Mouse (Mus musculus): ENCODE data around the gene Ghr. TPM values are rescaled to one million over a fixed set of nuclear protein-coding genes. Genes with fewer than 3 reads are reported as not detected.

Ghr gene
- total RNA-seq, 2 experiments from 2014 or later = 92.4 to 171 TPM

DNA sequence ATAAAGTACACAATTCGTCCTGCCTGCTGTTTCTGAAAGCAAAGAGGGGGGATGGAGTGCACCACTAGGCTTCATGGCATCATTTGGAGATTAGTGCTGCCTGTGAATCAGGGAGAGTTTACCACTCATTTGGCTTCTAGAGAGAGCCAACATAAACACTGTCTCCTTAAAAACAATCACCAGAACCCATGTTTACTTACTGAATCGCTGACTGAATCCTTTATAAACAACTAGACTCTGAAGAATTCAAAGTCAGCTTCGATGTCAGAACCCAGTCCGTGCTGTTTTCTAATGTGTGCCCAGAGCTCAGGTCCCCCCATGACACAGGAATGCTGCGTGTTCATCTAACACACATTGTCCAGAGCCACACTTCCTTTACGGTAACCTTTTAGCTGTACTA lies 201.9 kb downstream of the Ghr start:
- DNase-seq = no peak

DNA sequence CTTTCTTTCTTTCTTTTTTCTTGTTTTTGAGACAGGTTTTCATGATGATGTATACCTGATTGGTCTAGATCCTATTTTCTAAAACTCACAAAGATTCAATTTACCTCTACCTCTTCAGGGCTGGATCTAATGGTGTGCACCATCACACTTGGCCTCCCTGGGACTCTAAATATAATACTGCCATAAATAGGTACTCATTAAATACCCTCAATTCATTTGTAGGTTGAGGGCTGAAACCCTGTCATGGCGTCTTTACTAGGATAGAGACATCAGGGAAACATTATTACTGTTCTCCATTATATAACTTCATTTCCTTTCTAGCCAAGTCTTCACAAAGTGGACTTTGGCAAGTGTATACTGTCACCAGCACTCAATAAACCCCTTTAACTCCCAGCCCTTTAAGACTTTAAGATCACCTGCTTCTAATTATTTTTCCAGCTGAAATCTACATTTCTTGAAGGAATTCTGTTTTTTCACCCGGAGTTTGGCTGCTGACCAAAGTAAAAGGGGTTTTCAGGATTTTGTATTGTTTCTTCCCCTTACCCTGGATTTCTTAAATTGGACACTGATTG lies 214.9 kb downstream of the Ghr start:
- DNase-seq = no peak

DNA sequence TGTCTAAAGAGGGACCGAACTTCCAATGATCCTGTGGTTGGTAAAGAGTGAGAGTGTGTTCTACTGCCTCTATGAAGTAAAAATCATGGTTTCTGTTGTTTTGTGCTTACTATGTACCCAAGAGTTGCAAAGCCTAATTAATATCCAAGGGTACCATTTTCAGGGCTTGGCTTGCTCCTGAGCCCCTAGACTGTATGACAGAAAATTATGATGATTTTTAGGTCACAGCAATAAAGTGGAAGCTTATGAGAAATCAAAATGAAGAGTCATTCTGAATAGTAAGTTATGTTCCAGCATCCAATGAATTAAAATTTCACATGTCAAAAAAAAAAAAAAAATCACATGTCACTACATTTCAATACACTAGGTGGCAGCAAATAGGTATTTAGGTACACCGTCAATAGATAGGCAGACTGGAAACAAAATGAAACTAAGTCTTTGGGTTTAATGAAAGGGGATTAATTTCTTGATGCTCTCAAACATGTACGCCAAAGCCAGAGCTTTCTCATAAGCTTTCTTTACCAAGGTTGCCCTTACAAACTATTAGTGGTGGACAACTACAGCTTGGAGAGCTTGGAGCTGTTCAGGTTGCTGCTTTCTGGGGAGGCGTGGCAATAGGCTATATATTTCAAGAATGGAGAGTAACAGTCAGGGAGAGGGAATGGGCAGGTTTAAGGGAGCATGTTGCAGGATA lies 227.1 kb downstream of the Ghr start:
- no peak for DNase-seq

DNA sequence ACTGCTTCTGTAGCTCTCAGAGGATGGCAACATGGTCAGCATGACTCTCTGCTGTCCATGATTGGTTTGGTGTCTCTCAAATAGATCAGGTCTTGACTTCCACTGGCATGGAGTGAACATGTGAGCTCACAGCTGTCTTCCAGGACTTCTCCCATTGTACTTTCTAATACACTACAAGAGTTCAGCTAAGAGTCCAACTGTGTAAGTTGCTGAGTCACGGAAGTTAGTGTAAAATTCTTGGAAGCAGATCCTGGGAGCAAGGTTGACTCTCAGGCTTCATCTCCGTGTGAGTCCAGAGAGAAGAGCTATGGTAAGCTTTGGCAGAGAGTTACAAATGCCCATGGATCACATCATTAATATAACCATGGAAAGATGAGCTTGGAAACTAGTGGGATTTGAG lies 229.6 kb downstream of the Ghr start:
- DNase-seq = no peak

DNA sequence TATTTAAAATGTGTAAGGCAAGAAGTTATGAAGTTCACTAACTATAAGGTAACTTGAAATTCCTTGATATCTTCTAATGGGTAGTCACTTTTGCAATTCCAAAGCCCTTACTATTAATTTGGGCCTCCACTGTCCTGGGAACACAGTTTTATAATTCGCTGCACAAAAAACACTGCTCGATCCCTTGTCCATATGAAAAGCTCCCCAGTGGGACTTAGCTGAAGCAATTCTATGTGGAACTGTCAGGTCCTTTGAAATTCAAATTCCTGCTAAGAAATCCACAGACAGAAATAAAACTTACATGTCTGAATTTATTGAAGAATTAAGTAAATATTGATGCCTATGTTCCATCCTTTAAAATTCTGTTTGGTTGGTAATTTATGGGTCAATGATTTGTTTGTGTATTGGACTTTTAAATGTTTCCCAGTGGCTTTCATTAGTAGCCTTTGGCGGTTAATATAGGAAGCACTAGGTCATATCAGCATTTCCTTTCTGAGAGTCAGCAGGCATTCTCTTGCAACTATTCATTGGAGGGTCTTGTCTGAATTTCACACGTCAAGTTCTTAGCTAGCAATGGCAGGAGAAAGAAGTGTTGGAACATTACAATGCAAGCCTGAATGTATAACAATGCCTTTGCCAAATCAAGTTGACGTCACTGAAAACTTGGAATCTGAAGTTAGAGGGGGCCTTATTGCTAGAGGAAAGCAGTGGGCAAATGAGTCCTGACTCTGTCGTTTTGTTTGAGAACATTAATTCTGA lies 233.8 kb downstream of the Ghr start:
- DNase-seq = no peak

DNA sequence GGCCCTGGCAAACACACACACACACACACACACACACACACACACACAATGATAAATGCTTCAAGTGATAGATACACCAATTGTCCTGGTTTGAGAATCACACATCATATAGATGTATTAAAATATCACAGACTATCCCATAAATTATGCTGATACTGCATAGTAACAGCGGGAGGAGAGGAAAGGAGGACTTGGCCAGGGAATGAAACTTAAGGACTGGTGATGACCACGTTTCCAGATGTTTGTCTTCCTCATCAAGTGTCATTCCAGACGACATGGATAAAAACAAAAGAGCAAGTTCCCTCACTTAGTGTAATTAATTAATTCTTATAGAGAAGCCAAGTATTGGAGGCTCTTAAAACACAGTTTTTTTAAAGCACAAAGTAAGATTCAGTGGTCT lies 236.6 kb downstream of the Ghr start:
- DNase-seq = no peak

DNA sequence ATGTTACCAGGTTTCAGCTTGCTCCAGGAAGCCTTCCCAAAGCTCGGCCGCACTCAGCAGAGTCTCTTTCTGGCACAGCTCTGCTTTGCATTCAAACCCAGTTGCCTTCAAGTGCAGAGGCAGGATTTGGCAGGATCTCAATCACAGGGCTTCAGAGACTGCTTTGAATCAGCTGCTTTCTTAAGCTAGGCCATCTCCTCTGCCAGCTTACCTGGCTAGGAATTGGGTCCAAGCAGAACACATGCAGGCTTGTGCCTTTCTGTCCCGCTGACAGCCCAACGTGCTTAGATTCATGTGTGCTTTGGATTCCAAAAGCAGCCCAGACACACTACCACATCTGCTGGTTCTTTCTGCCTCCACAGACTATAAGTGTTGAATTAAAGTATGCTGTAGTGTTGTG lies 238.7 kb downstream of the Ghr start:
- no peak for DNase-seq

DNA sequence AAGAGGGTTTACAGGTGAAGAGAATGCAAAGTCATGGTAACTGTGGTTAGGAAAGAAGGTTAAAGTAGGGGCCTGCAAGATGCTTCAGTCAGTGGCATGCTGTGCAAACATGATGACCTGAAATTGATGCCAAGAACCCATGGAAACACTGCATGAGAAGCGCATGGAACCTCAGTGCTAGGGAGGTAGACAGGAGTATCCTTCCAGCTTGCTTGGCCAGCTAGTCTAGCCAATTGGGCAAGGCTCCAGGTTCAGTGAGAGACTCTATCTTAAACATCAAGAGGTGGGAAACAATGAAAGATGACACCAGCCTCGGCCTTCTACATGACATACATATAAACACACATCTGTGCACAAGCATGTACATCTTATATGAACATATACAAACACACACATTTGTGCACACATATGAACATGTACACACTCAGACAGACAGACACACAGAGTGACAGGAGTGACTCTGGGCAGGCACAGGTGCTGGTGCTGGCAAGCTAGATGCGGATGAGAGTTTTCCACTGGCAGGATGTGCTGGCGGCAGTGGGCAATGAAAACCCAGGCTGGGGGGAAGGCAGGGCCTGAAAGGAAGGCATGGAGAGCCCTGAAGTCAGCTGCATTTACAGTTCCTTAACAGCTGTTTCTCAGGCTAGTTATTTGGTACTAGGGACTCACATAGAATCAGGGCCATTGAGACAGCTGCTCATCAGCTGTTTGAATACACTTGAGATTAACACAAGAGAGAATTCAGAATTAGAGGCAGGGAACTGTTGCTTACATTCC lies 241.3 kb downstream of the Ghr start:
- DNase-seq = no peak

DNA sequence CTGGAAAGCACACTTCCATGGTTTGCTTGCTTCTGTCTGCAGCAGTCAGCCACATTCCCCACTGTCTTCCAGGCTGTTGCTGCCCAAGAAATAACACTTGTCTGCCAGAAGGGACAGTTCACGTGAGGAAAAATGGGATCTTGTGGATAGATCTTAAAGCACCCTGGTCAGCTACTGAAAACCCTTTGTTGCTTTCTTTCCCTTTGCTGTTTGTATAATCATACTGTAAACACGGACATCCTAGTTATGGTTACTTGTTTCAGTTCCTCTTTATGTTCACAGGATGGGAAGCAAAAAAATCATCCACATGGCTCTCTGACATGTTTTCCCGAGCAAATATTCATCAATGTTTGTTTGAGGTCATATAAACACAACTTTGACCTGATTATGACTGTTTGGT lies 243.4 kb downstream of the Ghr start:
- no peak for DNase-seq

DNA sequence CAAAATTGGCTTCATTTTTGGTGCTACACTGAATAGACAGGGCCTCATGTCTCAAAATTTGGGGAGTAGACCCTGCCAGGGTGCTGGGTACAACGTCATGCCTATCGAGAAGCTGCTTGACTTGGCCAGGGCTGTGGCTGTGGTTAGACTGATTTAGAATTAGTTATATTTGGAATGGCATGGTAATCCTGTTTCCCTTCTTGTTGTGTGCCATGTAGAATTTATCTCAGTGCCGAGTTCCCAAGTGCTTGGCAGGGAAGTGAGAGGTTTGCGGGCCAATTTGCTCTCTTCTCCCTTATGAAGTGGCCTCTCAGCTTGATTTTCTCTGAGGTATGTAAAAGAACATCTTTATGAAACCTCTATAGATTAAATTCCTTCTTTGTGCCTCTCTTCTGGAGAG lies 250.8 kb downstream of the Ghr start:
- no peak for DNase-seq

DNA sequence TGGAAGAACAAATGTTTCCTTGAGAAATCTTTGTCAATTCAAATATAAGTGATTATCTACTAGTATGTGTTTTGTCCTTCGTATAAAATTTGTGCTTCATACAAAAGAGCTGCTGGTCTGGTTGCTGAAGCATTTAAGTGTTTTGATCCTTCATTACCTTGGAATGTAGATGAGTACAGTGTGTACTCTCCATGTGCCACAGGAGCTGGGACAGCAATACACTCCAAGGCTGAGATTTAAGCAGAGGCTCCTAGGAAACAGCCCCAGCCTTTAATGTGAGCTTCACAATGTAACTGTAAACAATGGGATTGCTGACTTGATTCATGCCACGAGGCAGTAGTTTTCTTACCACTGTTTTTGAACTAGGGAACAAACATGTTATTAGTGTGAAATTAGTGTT lies 251.5 kb downstream of the Ghr start:
- DNase-seq = no peak

DNA sequence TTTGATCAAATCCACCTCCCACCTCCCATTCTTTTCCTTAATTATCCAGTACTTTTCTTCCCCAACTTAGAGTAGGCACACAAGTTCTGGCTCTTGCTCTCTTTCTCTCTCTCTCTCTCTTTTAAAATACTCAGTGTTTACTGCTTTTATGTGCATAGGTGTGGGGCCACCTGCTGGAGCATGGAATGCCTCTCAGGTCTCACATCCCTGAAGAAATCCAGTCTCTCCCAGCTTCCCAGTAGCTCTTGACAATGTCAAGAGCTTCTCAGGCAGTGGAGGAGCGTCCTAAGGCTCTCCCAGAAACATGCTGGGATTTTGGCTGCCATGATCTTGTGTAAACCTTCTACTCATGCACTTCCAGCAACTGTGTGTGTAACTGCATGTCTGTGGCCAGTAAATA lies 253.0 kb downstream of the Ghr start:
- no peak for DNase-seq

DNA sequence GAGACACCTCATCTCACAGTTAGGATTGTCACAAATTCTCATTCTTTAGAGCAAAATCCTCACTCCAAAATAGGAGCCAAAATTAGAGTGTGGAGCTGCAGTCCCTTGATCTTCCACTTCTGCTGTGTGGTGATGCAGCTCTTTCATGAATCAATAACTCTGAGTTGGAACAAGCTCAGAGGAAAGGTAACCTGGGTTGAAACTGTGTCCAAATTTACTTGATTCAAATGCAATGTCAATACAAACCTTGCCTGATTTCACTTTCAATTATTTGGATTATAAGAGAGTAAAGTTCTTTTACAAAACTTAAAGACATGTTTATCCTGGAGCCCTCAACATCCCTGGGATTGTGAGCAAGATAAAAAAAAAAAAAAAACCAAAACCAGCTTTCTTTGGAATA lies 260.3 kb downstream of the Ghr start:
- no peak for DNase-seq

DNA sequence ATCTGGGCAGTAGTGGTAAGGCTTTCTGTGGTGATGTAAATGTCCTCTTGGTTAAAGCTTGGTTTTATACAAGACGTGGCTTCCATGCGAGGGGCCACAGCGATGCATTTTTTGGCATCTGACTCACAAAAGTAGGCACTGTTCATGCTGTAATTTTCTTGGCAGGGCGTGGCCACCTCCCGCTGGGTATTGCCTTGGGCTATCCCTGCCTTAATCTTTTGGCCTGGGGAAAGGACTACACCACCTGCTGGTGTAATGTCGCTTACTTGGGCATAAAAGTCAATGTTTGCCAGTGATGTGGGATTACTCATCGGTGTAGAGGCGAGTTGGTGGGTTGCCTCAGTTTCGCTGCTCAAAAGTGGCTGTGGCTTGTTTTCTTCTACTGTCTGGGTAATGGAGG lies 263.4 kb downstream of the Ghr start:
- DNase-seq = no peak

DNA sequence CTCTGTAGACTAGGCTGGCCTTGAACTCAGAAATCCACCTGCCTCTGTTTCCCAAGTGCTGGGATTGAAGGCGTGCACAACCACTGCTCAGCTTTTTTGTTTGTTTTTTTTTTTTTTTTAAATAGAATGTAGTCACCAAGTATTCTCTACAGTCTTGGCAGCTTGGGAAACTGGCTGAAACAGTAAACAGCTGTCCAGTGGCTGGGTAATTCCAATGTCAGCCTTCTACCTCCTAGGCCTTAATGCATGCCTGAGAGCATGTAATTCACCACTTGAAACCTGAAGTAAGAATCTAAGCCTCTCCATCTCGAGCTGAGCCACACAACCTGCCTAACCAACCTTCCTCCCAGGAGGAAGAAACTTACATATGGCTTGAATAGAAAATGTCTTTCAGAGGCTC lies 266.7 kb downstream of the Ghr start:
- DNase-seq = no peak

DNA sequence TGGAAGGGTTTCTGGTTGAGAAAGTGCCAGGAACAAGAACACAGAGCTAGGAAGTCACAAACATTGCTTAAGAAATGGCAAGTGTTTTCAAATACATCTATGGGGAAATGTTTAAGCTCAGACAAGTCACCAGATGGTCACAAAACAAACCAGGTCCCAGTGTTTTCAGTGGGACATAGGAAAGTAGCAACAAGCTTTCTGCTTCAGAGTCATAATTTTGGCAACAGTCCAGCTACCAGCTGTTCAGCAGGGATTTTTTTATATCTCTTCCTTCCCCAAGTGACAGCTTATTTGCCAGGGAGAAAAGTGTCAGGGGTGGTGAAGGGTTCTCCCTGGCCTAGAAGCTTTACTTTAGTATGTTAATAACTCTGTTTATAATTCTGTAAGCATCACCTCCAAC lies 270.4 kb downstream of the Ghr start:
- peak in 1 of 2 experiments; percentile 1 for DNase-seq

DNA sequence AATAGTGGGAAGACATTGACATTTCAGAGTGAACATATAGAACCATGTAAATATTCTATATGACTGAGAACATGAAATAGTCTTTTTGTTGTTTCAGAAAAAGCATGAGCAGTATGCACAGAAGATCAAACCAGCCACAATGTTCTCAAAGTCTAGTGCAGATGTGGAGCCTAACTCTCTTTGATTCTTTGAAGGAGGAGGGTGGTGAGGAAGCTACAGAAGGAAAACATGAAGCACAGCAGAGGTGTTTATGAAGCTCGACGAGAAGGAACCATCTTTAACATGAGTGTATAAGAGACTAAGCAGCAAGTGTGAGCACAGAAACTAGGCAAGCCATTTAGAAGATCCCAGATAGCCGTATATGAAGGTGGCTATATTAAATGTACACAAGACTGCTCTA lies 273.4 kb downstream of the Ghr start:
- no peak for DNase-seq

DNA sequence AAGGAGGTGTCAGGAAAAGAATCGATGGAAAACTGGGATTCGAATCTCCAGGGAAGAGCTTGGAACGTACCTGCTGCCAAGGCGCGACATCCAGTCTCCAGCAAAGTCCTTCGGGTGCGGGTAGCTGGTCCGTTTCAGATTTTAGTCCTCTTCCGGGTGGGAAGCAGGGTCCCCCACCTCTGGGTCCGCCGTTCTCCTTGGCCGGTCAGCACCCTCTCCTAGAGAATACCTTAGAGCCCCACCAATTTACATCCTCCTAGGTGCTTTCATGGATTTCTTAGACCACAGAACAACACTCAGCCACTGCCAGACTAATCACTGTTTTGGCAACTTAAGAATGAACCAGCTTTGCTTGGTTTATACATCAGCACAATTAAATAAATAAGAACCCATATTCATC lies 279.9 kb downstream of the Ghr start, which contains the start of gene Ccdc152:
Gene Ccdc152 (minus strand): TSS at position 101 of the 400 bp plus-strand sequence.
- DNase-seq = no peak

DNA sequence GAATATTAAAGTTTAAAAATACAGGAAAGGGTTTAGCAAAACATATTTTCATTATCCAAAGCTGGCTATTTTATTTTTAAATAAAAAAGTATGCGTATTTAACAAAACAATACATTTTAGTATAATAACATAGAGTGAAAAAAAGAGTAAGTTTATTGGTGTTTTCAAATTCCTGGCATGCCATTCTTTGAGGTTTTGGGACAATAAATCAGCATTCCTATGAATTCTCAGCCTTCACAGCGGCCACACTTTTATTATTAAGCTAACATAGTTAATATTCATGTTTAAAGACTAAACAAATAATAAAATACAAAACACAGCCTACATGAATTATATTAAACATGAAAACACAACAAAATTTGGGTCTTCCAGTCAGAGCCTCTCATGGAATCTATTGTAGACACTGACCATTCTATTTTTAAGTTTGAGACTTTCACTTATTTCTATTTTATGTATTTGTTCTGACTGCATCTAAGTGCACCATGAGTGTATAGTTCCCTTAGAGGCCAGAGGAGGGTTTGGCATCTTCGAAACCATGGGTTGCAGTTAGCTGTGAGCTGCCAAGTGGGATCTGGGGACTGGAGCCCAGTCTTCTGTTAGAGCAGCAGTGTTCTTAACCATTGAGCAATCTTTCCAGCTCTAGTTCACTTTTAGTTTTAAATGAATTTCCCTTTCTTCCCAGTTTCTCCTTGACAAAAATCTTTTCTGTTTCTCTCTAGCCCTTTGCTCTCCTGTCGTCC lies 282.8 kb downstream of the Ghr start:
- DNase-seq = no peak

DNA sequence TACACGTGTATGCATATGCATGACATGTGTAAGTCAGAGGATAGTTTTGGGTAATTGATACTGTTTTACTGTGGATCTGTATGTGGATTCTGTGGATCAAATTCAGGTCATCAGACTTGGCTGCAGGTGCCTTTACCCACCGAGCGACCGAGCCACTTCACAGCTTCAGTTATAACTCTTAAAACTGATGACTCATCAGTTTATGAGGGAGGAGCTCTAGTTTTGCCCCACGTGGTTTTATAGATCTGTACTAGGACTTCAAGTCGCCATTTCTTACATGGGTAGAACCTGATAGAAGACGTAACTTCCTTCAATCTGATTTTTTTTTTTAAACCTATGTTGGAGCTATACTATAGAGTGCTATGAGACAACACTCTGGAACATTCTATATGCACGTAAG lies 285.7 kb downstream of the Ghr start:
- no peak for DNase-seq

DNA sequence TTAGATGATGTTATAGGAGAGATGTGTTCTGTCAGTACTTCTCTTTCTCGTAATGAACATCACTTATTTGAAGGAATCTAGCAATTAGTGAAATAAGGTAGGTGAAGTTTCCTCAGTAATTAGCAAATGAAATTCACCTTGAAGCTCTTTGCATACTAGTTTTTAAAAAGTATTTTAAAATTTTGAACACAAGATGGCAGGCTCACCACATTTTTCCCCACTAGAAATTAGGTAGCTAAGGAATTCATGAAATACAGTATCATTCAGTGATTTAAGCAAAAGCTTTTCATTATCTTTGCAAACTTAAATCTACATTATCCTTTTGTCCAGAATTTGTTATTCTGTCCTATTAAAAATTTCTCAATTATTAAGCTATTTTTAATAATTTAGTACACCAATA lies 287.3 kb downstream of the Ghr start:
- DNase-seq = no peak

DNA sequence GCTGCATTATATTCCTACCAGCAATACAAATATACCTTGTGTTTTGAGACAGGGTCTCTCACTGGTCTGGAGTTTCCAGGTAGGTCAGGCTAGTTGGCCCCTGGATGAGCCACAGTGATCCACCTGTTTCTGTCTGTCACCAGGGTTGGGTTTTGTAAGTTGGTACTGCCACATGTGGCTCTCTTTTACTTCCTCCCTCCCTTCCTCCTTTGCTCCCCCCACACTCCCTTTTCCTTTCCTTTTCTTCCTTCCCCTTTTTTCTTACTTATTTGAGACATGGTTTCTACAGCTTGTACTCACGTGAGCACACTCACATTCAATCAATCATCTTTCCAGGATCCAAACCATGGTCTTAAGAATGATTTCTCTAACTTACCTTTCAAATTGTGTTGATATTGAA lies 289.8 kb downstream of the Ghr start:
- DNase-seq = no peak

Data from adrenal gland, postnatal 36 days (tissue).